Comparison of ENCODE assay signal across 8 mouse cellular contexts in the genomic region with DNA sequence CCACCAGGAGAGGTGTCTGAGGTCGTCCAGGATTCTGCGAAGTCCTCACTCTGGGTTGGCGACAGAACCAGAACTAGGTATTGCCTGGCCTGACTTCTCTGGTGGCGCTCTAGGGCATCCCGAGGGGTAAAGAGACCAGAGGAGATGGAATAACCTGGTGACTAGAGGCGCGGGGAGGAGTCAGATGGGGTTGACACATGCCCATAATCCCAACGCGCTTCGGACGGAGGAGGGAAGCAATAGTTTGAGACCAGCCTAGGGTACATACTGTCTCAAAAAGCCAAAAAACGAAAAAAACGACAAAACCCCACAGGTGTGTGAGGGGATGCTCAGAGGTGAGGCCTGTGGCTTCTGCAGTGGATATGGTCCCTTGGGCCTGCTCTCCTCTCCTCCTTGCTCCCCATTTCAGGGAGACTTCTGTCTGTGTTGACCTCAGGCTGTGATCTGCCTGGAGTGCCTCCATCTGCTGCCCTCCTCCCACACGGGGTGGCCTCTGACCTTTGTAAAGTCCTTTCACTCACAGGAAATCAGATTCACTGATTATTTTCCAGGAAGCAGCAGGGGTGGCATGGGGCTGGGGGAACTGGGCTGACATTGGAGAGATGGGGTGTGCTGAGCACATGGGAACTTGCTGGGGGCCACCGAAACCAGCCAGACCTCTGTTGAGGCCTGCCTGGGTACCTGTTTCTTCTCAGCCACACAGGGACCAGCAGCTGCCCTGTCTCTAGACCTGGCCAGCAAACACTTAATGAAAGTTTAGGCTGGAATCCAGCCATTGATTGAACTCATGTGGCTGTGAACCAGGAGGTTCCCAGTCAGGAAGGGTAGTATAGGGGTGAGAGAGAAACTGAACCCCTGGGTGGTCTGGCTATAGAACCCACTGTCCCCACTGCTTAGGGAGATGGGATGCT. TPM values are rescaled to one million over a fixed set of nuclear protein-coding genes. Genes with fewer than 3 reads are reported as not detected.
DNase-seq lines count a peak whose midpoint lies in the region; ATAC-seq and TF ChIP-seq lines count a peak whose summit lies in the region.

No protein-coding gene starts in this region.

- no peak for TF ChIP-seq CTCF in spleen, adult 2 months (IDR thresholded peaks at IDR 0.05; ENCODE audit: extremely low read depth, insufficient read depth, insufficient read length, insufficient replicate concordance)

- DNase-seq in spleen, adult 2 months (ENCODE audit: low read depth in 1 of 2, low spot score in 2 of 2) = no peak
- no peak for DNase-seq in spleen, postnatal 14 days (ENCODE audit: low spot score in 2 of 2)
- DNase-seq in liver, embryonic 11.5 days (ENCODE audit: low spot score) = no peak
- no peak for DNase-seq in right cerebral cortex, postnatal 14 days
- DNase-seq in right cerebral cortex, postnatal 25 days = no peak
- no peak for DNase-seq in adrenal gland, adult (ENCODE audit: inconsistent age in 2 of 2, low spot score in 1 of 2)

- peak overlapping the region; percentile 80; the same call in 1 of the 2 replicates for H3K9ac ChIP-seq in forebrain, embryonic 12.5 days
- H3K9ac ChIP-seq in liver, embryonic 11.5 days (ENCODE audit: low read depth, low read length) = no peak overlapping the region
- H3K9ac ChIP-seq in stomach, embryonic 15.5 days = no peak overlapping the region

- TF ChIP-seq POLR2A in spleen, adult 2 months (IDR thresholded peaks at IDR 0.05; ENCODE audit: low read depth, low read length) = no peak

- peak; percentile 2; the same call in 1 of the 2 replicates for ATAC-seq in forebrain, embryonic 12.5 days (ENCODE audit: low FRiP score)
- 0 out of 2 replicates have a peak, but pooled peaks have one; percentile 22 for ATAC-seq in liver, embryonic 11.5 days (replicated peaks; ENCODE audit: low FRiP score)
- no peak for ATAC-seq in stomach, embryonic 15.5 days (ENCODE audit: insufficient read depth, low FRiP score, low read depth)

- peaks cover 28% of the 10 kb centered on the region for H3K4me1 ChIP-seq in spleen, adult 2 months (ENCODE audit: control insufficient read depth, insufficient read depth, insufficient read length)
- peaks cover 39% of the 10 kb centered on the region for H3K4me1 ChIP-seq in forebrain, embryonic 12.5 days
- H3K4me1 ChIP-seq in liver, embryonic 11.5 days (replicated peaks; ENCODE audit: control insufficient read depth, insufficient read depth, low read length) = no peaks in the 10 kb centered on the region; the same call in 1 of the 2 replicates
- H3K4me1 ChIP-seq in stomach, embryonic 15.5 days = peaks cover 13% of the 10 kb centered on the region

- no peaks in the 10 kb centered on the region for H3K9me3 ChIP-seq in forebrain, embryonic 12.5 days
- no peaks in the 10 kb centered on the region for H3K9me3 ChIP-seq in liver, embryonic 11.5 days (ENCODE audit: control insufficient read depth, low read length)
- H3K9me3 ChIP-seq in stomach, embryonic 15.5 days = no peaks in the 10 kb centered on the region

- peaks cover 9% of the 10 kb centered on the region for H3K27me3 ChIP-seq in spleen, adult 2 months (ENCODE audit: control insufficient read depth, insufficient read depth, low read length)
- 0 out of 2 replicates have a peak, but pooled peaks cover 9% of the 10 kb centered on the region for H3K27me3 ChIP-seq in forebrain, embryonic 12.5 days
- peaks cover 7% of the 10 kb centered on the region; the same call in 1 of the 2 replicates for H3K27me3 ChIP-seq in liver, embryonic 11.5 days (replicated peaks; ENCODE audit: control insufficient read depth, insufficient read depth, low read length)
- no peaks in the 10 kb centered on the region for H3K27me3 ChIP-seq in stomach, embryonic 15.5 days (replicated peaks)

- peak overlapping the region; percentile 70 for H3K27ac ChIP-seq in spleen, adult 2 months (ENCODE audit: insufficient read depth, low read length)
- peak overlapping the region; percentile 78; the same call in 1 of the 2 replicates for H3K27ac ChIP-seq in forebrain, embryonic 12.5 days
- no peak overlapping the region for H3K27ac ChIP-seq in liver, embryonic 11.5 days (ENCODE audit: low read depth, low read length)
- no peak overlapping the region; the same call in 1 of the 2 replicates for H3K27ac ChIP-seq in stomach, embryonic 15.5 days

- H3K4me2 ChIP-seq in forebrain, embryonic 12.5 days = peak overlapping the region; percentile 88
- peak overlapping the region; percentile 95 for H3K4me2 ChIP-seq in liver, embryonic 11.5 days
- H3K4me2 ChIP-seq in stomach, embryonic 15.5 days = peak overlapping the region; percentile 96

- H3K36me3 ChIP-seq in spleen, adult 2 months (ENCODE audit: control insufficient read depth, insufficient read depth, low read length) = peaks cover 4% of the 10 kb centered on the region
- H3K36me3 ChIP-seq in forebrain, embryonic 12.5 days (replicated peaks) = peaks cover 6% of the 10 kb centered on the region; the same call in 1 of the 2 replicates
- no peaks in the 10 kb centered on the region for H3K36me3 ChIP-seq in liver, embryonic 11.5 days (ENCODE audit: control insufficient read depth, insufficient read depth, low read length)
- H3K36me3 ChIP-seq in stomach, embryonic 15.5 days = 0 out of 2 replicates have a peak, but pooled peaks cover 2% of the 10 kb centered on the region

- WGBS in spleen, adult 2 months = 44% methylated on average over 15 of the region's 15 CpGs
- 15% methylated on average over 15 of the region's 15 CpGs for WGBS in forebrain, embryonic 12.5 days
- 19% methylated on average over 15 of the region's 15 CpGs for WGBS in liver, embryonic 11.5 days
- WGBS in stomach, embryonic 15.5 days = 18% methylated on average over 15 of the region's 15 CpGs

- peak overlapping the region; percentile 84; the same call in 1 of the 2 replicates for H3K4me3 ChIP-seq in spleen, adult 2 months (ENCODE audit: extremely low read depth, insufficient read depth, insufficient read length)
- H3K4me3 ChIP-seq in forebrain, embryonic 12.5 days (replicated peaks) = peak overlapping the region; percentile 67
- peak overlapping the region; percentile 66; the same call in 1 of the 2 replicates for H3K4me3 ChIP-seq in liver, embryonic 11.5 days (ENCODE audit: low read depth, low read length)
- H3K4me3 ChIP-seq in stomach, embryonic 15.5 days (replicated peaks) = peak overlapping the region; percentile 75

RNA-seq across cellular contexts. Expression of gene Sh2b2, which starts 0.6 kb away (rescaled TPM):
- 18.8 and 30.3 TPM in 2 replicates for polyA plus RNA-seq in spleen, adult 2 months (2012; rRNA removed)
- polyA plus RNA-seq in forebrain, embryonic 12.5 days (2016; fragmentation: Nextera tagmentation; extraction: Ambion mirVana) = 19.6 and 21.7 TPM in 2 replicates
- 3.4 and 4.6 TPM in 2 replicates for polyA plus RNA-seq in liver, embryonic 11.5 days (2014; fragmentation: Nextera tagmentation; extraction: Ambion mirVana)
- 3.1 and 3.4 TPM in 2 replicates for polyA plus RNA-seq in stomach, embryonic 15.5 days (2015; fragmentation: Nextera tagmentation; extraction: Ambion mirVana)

RNA-seq across cellular contexts. Expression of gene Prkrip1, which starts 47.0 kb away (rescaled TPM):
- 7.3 and 8.8 TPM in 2 replicates for polyA plus RNA-seq in spleen, adult 2 months (2012; rRNA removed)
- polyA plus RNA-seq in forebrain, embryonic 12.5 days (2016; fragmentation: Nextera tagmentation; extraction: Ambion mirVana) = 71.0 and 80.1 TPM in 2 replicates
- 59.9 and 65.5 TPM in 2 replicates for polyA plus RNA-seq in liver, embryonic 11.5 days (2014; fragmentation: Nextera tagmentation; extraction: Ambion mirVana)
- 36.8 and 41.7 TPM in 2 replicates for polyA plus RNA-seq in stomach, embryonic 15.5 days (2015; fragmentation: Nextera tagmentation; extraction: Ambion mirVana)

Comparison
In these comparisons a context has a peak if more than half of its experiments do, and no peak if none do; other contexts are left out.
1. H3K27ac ChIP-seq: peak in spleen, adult 2 months (single experiment) and forebrain, embryonic 12.5 days (single experiment); none in liver, embryonic 11.5 days (single experiment) and stomach, embryonic 15.5 days (single experiment).
2. Peak in every context shown above with its lines, with median percentiles within 50 percentile points of each other: H3K4me3 ChIP-seq and H3K4me2 ChIP-seq.